Mouse (Mus musculus): ENCODE data around the gene Olfr1215.

- TF ChIP-seq POLR2A (IDR thresholded peaks at IDR 0.05; ENCODE audit: control insufficient read depth, low read depth, low read length) (no peak), CTCF (IDR thresholded peaks at IDR 0.05; ENCODE audit: control insufficient read depth, insufficient read depth, insufficient replicate concordance, low read depth, low read length) (no peak)
Measured at GRCm38 (mm10) chr2:88953669-88954068, 53.1 kb downstream of the Olfr1215 start, which contains the start of gene Olfr1212.
